In genomic region chr4:123184816-123185215, GRCm38 (mm10) we compare ENCODE assay signal across 17 mouse cellular contexts. TPM values are rescaled to one million over a fixed set of nuclear protein-coding genes. Genes with fewer than 3 reads are reported as not detected.
A peak's percentile ranks its signal among the peaks of the same experiment; 100 is the strongest.
DNase-seq lines count a peak whose midpoint lies in the region; ATAC-seq lines count a peak whose summit lies in the region.
"Had no signal": no experiment of that assay in that cellular context is flagged by ENCODE, and none has a peak within 500 bp of the region (broad histone marks: within the 10 kb centered on the region; RNA-seq: fewer than 3 reads in every experiment).

No protein-coding gene starts in this region.

- intact Hi-C loops in heart, postnatal 36 days (cut with DNase I), result no loop called here

- H3K27me3 ChIP-seq in forebrain, embryonic 14.5 days (replicated peaks; ENCODE audit: control insufficient read depth, insufficient read depth, low read length), result peaks cover 22% of the 10 kb centered on the region
- H3K27me3 ChIP-seq in forebrain, embryonic 12.5 days, result peaks cover 72% of the 10 kb centered on the region
- peaks cover 69% of the 10 kb centered on the region for H3K27me3 ChIP-seq in midbrain, embryonic 13.5 days
- H3K27me3 ChIP-seq in midbrain, embryonic 10.5 days (ENCODE audit: low read depth, poor library complexity, severe bottlenecking), result peaks cover 86% of the 10 kb centered on the region

- H3K9me3 ChIP-seq in forebrain, embryonic 14.5 days (replicated peaks; ENCODE audit: control insufficient read depth, low read length), result no peaks in the 10 kb centered on the region
- H3K9me3 ChIP-seq in forebrain, embryonic 12.5 days, result no peaks in the 10 kb centered on the region
- H3K9me3 ChIP-seq in midbrain, embryonic 13.5 days, result no peaks in the 10 kb centered on the region
- H3K9me3 ChIP-seq in midbrain, embryonic 10.5 days (replicated peaks), result no peaks in the 10 kb centered on the region

- H3K27ac ChIP-seq in forebrain, embryonic 14.5 days (ENCODE audit: low read depth, low read length), result no peak overlapping the region
- H3K27ac ChIP-seq in forebrain, embryonic 12.5 days, result no peak overlapping the region
- no peak overlapping the region for H3K27ac ChIP-seq in midbrain, embryonic 13.5 days
- no peak overlapping the region for H3K27ac ChIP-seq in midbrain, embryonic 10.5 days (replicated peaks)
- H3K27ac ChIP-seq: gastrocnemius, adult 2 months had no signal

- peaks cover 11% of the 10 kb centered on the region; the same call in 1 of the 2 replicates for H3K4me1 ChIP-seq in forebrain, embryonic 14.5 days (ENCODE audit: control insufficient read depth, insufficient read depth, low read length)
- H3K4me1 ChIP-seq in forebrain, embryonic 12.5 days, result peaks cover 17% of the 10 kb centered on the region
- peaks cover 33% of the 10 kb centered on the region for H3K4me1 ChIP-seq in midbrain, embryonic 13.5 days (replicated peaks)
- H3K4me1 ChIP-seq in midbrain, embryonic 10.5 days, result peaks cover 27% of the 10 kb centered on the region

- ATAC-seq in forebrain, embryonic 14.5 days, result no peak
- no peak for ATAC-seq in forebrain, embryonic 12.5 days (ENCODE audit: low FRiP score)
- no peak for ATAC-seq in midbrain, embryonic 13.5 days
- ATAC-seq: inflammation-experienced regulatory T-cells, adult 6 months had no signal

- peak; percentile 63 for DNase-seq in forebrain, embryonic 14.5 days (ENCODE audit: low spot score)
- DNase-seq in midbrain, embryonic 10.5 days (ENCODE audit: low spot score), result no peak
- peak; percentile 62 for DNase-seq in layer of hippocampus, adult 9-11 months
- peak; percentile 33 for DNase-seq in retina, embryonic 14.5 days (ENCODE audit: low spot score)
- DNase-seq in heart, postnatal 36 days, result no peak
- no peak for DNase-seq in lung, postnatal 10 days
- DNase-seq: adrenal gland, postnatal 10 days; gastrocnemius, adult 2 months; lung, postnatal 36 days had no signal

- H3K4me3 ChIP-seq in forebrain, embryonic 14.5 days (ENCODE audit: low read depth, low read length), result no peak overlapping the region
- no peak overlapping the region for H3K4me3 ChIP-seq in forebrain, embryonic 12.5 days (replicated peaks)
- peak overlapping the region; percentile 47; the same call in 1 of the 2 replicates for H3K4me3 ChIP-seq in midbrain, embryonic 13.5 days (replicated peaks)
- H3K4me3 ChIP-seq in midbrain, embryonic 10.5 days, result no peak overlapping the region
- H3K4me3 ChIP-seq: gastrocnemius, adult 2 months; heart, embryonic 12.5 days had no signal

- H3K4me2 ChIP-seq in forebrain, embryonic 14.5 days (ENCODE audit: low read length), result 0 out of 2 replicates have a peak overlapping the region, but pooled peaks have one; percentile 74
- H3K4me2 ChIP-seq in forebrain, embryonic 12.5 days, result no peak overlapping the region; the same call in 1 of the 2 replicates
- H3K4me2 ChIP-seq in midbrain, embryonic 13.5 days (replicated peaks), result peak overlapping the region; percentile 62
- H3K4me2 ChIP-seq: heart, embryonic 12.5 days; liver, embryonic 11.5 days had no signal

- no peaks in the 10 kb centered on the region for H3K36me3 ChIP-seq in forebrain, embryonic 14.5 days (ENCODE audit: control insufficient read depth, insufficient read depth, low read length)
- H3K36me3 ChIP-seq in forebrain, embryonic 12.5 days (replicated peaks), result no peaks in the 10 kb centered on the region
- no peaks in the 10 kb centered on the region for H3K36me3 ChIP-seq in midbrain, embryonic 13.5 days
- no peaks in the 10 kb centered on the region for H3K36me3 ChIP-seq in midbrain, embryonic 10.5 days
- H3K36me3 ChIP-seq: heart, embryonic 12.5 days had no signal

- H3K9ac ChIP-seq in forebrain, embryonic 14.5 days (ENCODE audit: low read length), result no peak overlapping the region
- H3K9ac ChIP-seq in forebrain, embryonic 12.5 days, result no peak overlapping the region
- no peak overlapping the region for H3K9ac ChIP-seq in midbrain, embryonic 13.5 days (replicated peaks)
- H3K9ac ChIP-seq: heart, embryonic 12.5 days had no signal

- WGBS in forebrain, embryonic 14.5 days, result 30% methylated on average over 3 of the region's 3 CpGs
- 48% methylated on average over 3 of the region's 3 CpGs for WGBS in forebrain, embryonic 12.5 days
- WGBS in midbrain, embryonic 13.5 days, result 28% methylated on average over 3 of the region's 3 CpGs
- 33% methylated on average over 3 of the region's 3 CpGs for WGBS in midbrain, embryonic 10.5 days

RNA-seq across cellular contexts. Expression of gene Hpcal4, which starts 1.8 kb away (rescaled TPM):
- 19.9 and 34.7 TPM in 2 replicates for polyA plus RNA-seq in forebrain, embryonic 14.5 days (2014; fragmentation: Nextera tagmentation; extraction: Ambion mirVana)
- 2.5 and 2.6 TPM in 2 replicates for polyA plus RNA-seq in forebrain, embryonic 12.5 days (2016; fragmentation: Nextera tagmentation; extraction: Ambion mirVana)
- 14.1 and 16.5 TPM in 2 replicates for polyA plus RNA-seq in midbrain, embryonic 13.5 days (2015; fragmentation: Nextera tagmentation; extraction: Ambion mirVana)
- polyA plus RNA-seq in midbrain, embryonic 10.5 days (2016; fragmentation: Nextera tagmentation; extraction: Ambion mirVana), result 0.32 and 0.42 TPM in 2 replicates
- under 1 TPM; 0.08 TPM for total RNA-seq in heart, postnatal 36 days (2021)
- total RNA-seq: common myeloid progenitor, adult 5-6 weeks; monocyte, adult 5-6 weeks had no signal
- polyA plus RNA-seq: inflammation-experienced regulatory T-cells, adult 6 months had no signal

RNA-seq across cellular contexts. Expression of gene Nt5c1a, which starts 16.5 kb away (rescaled TPM):
- polyA plus RNA-seq in forebrain, embryonic 14.5 days (2014; fragmentation: Nextera tagmentation; extraction: Ambion mirVana), result not detected in 2 replicates
- not detected in 2 replicates for polyA plus RNA-seq in forebrain, embryonic 12.5 days (2016; fragmentation: Nextera tagmentation; extraction: Ambion mirVana)
- polyA plus RNA-seq in midbrain, embryonic 13.5 days (2015; fragmentation: Nextera tagmentation; extraction: Ambion mirVana), result not detected in 2 replicates
- polyA plus RNA-seq in midbrain, embryonic 10.5 days (2016; fragmentation: Nextera tagmentation; extraction: Ambion mirVana), result not detected in 2 replicates
- total RNA-seq in heart, postnatal 36 days (2021), result 10 to 100 TPM; 45.5 to 58.6 TPM
- total RNA-seq: common myeloid progenitor, adult 5-6 weeks; monocyte, adult 5-6 weeks had no signal
- polyA plus RNA-seq: inflammation-experienced regulatory T-cells, adult 6 months; liver, embryonic 11.5 days; thymus, postnatal 0 days had no signal

RNA-seq across cellular contexts. Expression of gene Ppie, which starts 45.1 kb away (rescaled TPM):
- 86.4 and 88.3 TPM in 2 replicates for polyA plus RNA-seq in forebrain, embryonic 14.5 days (2014; fragmentation: Nextera tagmentation; extraction: Ambion mirVana)
- polyA plus RNA-seq in forebrain, embryonic 12.5 days (2016; fragmentation: Nextera tagmentation; extraction: Ambion mirVana), result 103 and 109 TPM in 2 replicates
- 74.2 and 77.2 TPM in 2 replicates for polyA plus RNA-seq in midbrain, embryonic 13.5 days (2015; fragmentation: Nextera tagmentation; extraction: Ambion mirVana)
- 127 and 136 TPM in 2 replicates for polyA plus RNA-seq in midbrain, embryonic 10.5 days (2016; fragmentation: Nextera tagmentation; extraction: Ambion mirVana)
- total RNA-seq in heart, postnatal 36 days (2021), result 10 to 100 TPM; 23.0 to 23.9 TPM

RNA-seq across cellular contexts. Expression of gene Heyl, which starts 48.5 kb away (rescaled TPM):
- polyA plus RNA-seq in forebrain, embryonic 14.5 days (2014; fragmentation: Nextera tagmentation; extraction: Ambion mirVana), result 5.4 and 6.7 TPM in 2 replicates
- 5.1 and 5.9 TPM in 2 replicates for polyA plus RNA-seq in forebrain, embryonic 12.5 days (2016; fragmentation: Nextera tagmentation; extraction: Ambion mirVana)
- 5.5 and 6.6 TPM in 2 replicates for polyA plus RNA-seq in midbrain, embryonic 13.5 days (2015; fragmentation: Nextera tagmentation; extraction: Ambion mirVana)
- polyA plus RNA-seq in midbrain, embryonic 10.5 days (2016; fragmentation: Nextera tagmentation; extraction: Ambion mirVana), result 8.0 and 9.8 TPM in 2 replicates
- 10 to 100 TPM; 19.5 to 20.7 TPM for total RNA-seq in heart, postnatal 36 days (2021)
- total RNA-seq: common myeloid progenitor, adult 5-6 weeks; monocyte, adult 5-6 weeks had no signal

Comparison
In these comparisons a context has a peak if more than half of its experiments do, and no peak if none do; other contexts are left out.
1. DNase-seq: peak in forebrain, embryonic 14.5 days (single experiment), layer of hippocampus, adult 9-11 months (single experiment) and retina, embryonic 14.5 days (single experiment); none in midbrain, embryonic 10.5 days (single experiment), heart, postnatal 36 days (0 of 2) and lung, postnatal 10 days (single experiment).